Mouse (Mus musculus): ENCODE data around the gene Dcst1. TPM values are rescaled to one million over a fixed set of nuclear protein-coding genes. Genes with fewer than 3 reads are reported as not detected.

The Dcst1 gene
- polyA plus RNA-seq, 1 experiment, result 2.2 TPM

DNA sequence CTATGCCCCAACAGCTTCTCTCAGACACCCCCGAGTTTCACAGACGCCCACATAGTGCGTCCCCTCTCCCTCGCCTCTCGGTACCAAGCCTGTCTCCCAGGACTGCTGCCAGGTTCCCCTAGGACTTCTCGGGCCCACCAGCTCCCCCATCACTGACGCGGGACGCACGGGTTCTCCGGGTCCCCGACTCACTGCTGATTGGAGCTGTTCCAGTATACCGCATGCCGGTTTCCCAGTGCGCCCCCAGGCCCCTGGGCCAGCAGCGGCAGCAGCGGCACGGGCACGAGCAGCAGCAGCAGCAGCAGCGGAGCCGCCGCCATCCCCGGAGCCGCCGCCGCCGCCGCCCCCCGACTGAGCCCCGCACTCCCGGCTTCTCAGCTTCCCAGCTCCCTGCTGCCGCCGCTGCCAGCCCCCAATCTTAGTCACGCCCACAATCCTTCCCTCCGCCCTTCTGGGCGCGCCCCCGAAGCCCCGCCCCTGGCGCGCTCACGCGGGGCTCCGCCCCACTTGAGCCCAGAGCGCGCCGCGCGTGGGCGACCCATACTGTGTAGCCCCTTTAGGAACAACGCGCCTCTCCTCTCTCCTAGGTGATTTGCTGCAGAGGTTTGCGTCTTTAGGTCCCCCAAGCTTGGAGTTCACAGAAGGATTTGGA is 42.4 kb downstream of the Dcst1 start, which contains the start of gene Efna3:
Gene Efna3 (minus strand): TSS at position 452 of the 652 bp plus-strand sequence.
- DNase-seq, result peak; percentile 73
- Histone ChIP-seq H3K4me3 (ENCODE audit: insufficient read depth, low read depth, low read length) (peak within 1 kb of the TSS; percentile 56), H3K4me1 (ENCODE audit: control insufficient read depth, insufficient read depth, low read length) (peaks cover 15% of the 10 kb centered on the region), H3K27ac (ENCODE audit: insufficient read depth, low read depth, low read length) (no peak within 1 kb of the TSS), H3K27me3 (replicated peaks; ENCODE audit: control insufficient read depth, insufficient read depth, low read length) (peaks cover 7% of the 10 kb centered on the region), H3K36me3 (ENCODE audit: control insufficient read depth, insufficient read depth, low read length) (no peaks in the 10 kb centered on the region)
- 2% methylated on average over 47 of the region's 53 CpGs for WGBS
- TF ChIP-seq CTCF (conservative IDR thresholded peaks at IDR 0.05; ENCODE audit: insufficient read depth, insufficient read length, low read depth, low read length) (no peak), POLR2A (IDR thresholded peaks at IDR 0.05; ENCODE audit: low read depth, low read length) (no peak)

DNA sequence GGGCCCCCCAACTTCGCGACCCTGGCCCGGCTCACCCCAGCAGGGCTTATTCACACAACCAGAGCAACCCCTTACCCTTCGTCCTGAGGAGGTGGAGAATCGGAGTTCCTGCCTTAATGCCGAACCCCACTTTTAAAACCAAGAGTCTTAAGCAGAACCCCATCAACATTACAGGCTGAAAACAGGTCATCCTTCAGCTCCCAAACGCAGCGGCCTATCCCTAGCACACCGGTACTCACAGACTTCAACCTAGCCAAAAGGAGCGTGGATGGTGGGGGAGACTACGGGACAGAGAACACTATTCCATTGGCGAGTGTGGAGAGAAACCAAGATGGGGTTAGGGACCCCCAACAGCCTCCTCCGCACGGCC is 42.9 kb downstream of the Dcst1 start:
- Histone ChIP-seq H3K27ac (ENCODE audit: insufficient read depth, low read depth, low read length) (no peak overlapping the region), H3K27me3 (replicated peaks; ENCODE audit: control insufficient read depth, insufficient read depth, low read length) (peaks cover 7% of the 10 kb centered on the region)

DNA sequence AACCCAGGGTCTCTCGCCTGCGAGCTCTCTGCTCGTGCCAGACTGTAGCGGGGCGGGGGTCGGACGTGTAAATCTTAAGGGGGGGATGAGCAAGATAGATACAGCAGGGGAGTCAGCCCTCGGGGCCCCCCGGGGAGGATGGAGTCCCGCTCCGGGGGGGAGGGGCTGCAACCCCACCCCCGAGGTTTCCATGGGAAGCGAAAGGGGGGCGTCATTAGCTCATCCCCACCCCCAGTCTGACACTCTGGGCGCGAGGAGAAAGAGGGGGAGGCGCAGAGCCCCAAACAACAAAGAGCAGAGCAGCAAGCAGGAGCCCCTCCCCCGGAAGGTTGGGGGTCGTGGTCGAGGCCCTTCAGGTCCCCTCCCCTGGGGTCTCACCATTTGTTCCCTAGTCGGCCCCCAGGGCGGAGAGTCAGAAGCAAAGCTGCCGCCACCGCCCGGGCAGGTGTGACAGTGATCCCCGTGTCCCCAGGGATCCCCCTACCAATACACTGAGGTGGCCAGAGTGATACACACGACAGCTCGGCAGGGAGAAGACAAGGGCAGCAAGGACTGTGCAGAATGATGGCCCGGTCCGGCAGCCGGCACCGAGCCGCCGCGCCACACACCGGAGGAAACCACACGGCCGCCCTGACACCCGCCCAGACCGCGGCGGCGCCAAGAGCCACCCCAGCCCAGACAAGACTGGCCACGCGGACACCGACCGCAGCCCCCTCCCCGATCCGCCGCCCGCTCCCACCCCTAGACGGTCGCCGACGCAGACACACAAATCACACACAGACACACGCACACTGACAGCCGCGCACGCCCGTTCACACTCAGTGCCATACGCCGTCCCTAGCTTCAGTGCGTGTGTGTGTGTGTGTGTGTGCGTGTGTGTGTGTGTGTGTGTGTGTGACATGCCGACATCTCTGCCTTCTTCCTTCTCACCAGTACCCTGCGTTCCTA is 43.6 kb downstream of the Dcst1 start:
- Histone ChIP-seq H3K4me1 (ENCODE audit: control insufficient read depth, insufficient read depth, low read length) (peaks cover 15% of the 10 kb centered on the region), H3K36me3 (ENCODE audit: control insufficient read depth, insufficient read depth, low read length) (no peaks in the 10 kb centered on the region), H3K27ac (ENCODE audit: insufficient read depth, low read depth, low read length) (no peak overlapping the region), H3K27me3 (replicated peaks; ENCODE audit: control insufficient read depth, insufficient read depth, low read length) (peaks cover 7% of the 10 kb centered on the region), H3K4me3 (ENCODE audit: insufficient read depth, low read depth, low read length) (peak overlapping the region; percentile 41)
- DNase-seq, result no peak
- 2% methylated on average over 66 of the region's 66 CpGs for WGBS
- TF ChIP-seq CTCF (conservative IDR thresholded peaks at IDR 0.05; ENCODE audit: insufficient read depth, insufficient read length, low read depth, low read length), result no peak

More for the DNA sequence above, 42.9 kb downstream of the Dcst1 start:
- no peaks in the 10 kb centered on the region for H3K36me3 ChIP-seq (ENCODE audit: control insufficient read depth, insufficient read depth, low read length)
- 4% methylated on average over 14 of the region's 14 CpGs for WGBS
- H3K4me1 ChIP-seq (ENCODE audit: control insufficient read depth, insufficient read depth, low read length), result peaks cover 15% of the 10 kb centered on the region
- no peak for TF ChIP-seq POLR2A (IDR thresholded peaks at IDR 0.05; ENCODE audit: low read depth, low read length)
- TF ChIP-seq CTCF (conservative IDR thresholded peaks at IDR 0.05; ENCODE audit: insufficient read depth, insufficient read length, low read depth, low read length), result no peak
- no peak for DNase-seq
- peak overlapping the region; percentile 56 for H3K4me3 ChIP-seq (ENCODE audit: insufficient read depth, low read depth, low read length)

DNA sequence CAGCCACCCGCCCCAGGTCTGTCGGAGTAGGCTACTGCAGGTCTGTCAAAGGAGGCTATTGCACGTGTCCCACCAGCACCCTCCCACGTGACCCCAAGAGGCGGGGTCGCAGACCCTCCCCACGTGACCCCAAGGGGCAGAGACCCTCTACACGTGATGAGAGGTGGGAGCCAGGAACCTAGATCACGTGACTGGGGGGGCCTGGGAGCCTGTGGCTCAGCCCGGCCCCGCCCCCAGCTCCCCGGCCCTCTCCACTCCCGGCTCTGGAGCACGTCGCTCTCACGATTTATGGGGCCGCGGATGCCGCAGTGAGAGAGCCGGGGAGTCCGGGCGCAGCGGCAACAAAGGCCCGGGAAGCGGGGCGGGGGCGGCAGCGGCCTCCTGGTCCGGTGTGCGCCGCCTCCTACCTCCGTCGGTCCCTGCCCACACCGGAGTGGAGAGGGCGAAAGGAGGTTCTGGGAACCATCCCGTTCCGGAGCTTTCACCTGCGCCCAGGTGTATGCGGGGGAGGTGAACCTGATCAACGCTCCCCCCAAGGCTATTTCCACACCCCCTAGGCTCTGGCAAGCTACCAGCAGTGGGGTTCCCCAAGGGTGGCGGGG is 44.4 kb downstream of the Dcst1 start:
- peaks cover 15% of the 10 kb centered on the region for H3K4me1 ChIP-seq (ENCODE audit: control insufficient read depth, insufficient read depth, low read length)
- DNase-seq, result no peak

DNA sequence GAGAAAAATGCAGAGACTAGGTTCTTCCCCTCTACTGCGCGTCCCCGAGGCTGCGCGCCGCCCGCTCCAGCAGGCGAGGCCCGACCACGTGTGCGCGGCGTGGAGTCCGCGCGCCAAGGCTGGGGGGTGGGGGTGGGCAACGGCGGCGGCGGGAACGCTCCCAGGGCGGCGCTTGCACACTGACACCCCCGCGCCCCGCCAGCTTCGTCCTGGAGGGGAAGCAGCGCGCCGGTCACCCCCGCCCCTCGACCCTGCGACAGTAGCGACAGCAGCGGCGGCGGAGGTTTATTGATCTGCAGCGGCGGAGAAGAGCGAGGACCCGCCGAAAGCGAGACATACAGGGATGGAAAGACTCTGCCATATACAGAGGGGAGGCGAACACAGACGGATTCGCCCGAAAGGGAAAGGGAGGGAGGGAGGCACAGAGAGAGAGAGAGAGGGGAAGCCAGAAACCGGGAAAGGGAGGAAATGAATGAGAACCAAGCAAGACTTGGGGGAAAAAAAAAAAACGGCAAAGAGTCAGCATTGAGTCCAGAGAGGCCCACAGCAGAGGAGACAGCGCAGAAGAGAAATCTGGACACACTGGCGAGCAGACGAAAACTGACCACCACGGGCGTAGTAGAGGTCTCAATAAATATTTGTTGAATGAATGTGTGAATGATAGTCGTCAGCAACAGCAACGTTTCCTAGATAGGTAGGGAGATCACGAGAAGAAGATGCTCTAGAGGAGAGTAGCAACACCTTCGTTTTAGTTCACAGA is 45.3 kb downstream of the Dcst1 start:
- Histone ChIP-seq H3K27ac (ENCODE audit: insufficient read depth, low read depth, low read length) (no peak overlapping the region), H3K4me3 (ENCODE audit: insufficient read depth, low read depth, low read length) (no peak overlapping the region), H3K27me3 (replicated peaks; ENCODE audit: control insufficient read depth, insufficient read depth, low read length) (peaks cover 7% of the 10 kb centered on the region), H3K36me3 (ENCODE audit: control insufficient read depth, insufficient read depth, low read length) (no peaks in the 10 kb centered on the region), H3K4me1 (ENCODE audit: control insufficient read depth, insufficient read depth, low read length) (peaks cover 15% of the 10 kb centered on the region)
- 5% methylated on average over 58 of the region's 58 CpGs for WGBS
- no peak for TF ChIP-seq CTCF (conservative IDR thresholded peaks at IDR 0.05; ENCODE audit: insufficient read depth, insufficient read length, low read depth, low read length)
- no peak for TF ChIP-seq POLR2A (IDR thresholded peaks at IDR 0.05; ENCODE audit: low read depth, low read length)
- DNase-seq, result no peak

More for the DNA sequence above, 44.4 kb downstream of the Dcst1 start:
- Histone ChIP-seq H3K4me3 (ENCODE audit: insufficient read depth, low read depth, low read length) (peak overlapping the region; percentile 39), H3K27me3 (replicated peaks; ENCODE audit: control insufficient read depth, insufficient read depth, low read length) (peaks cover 7% of the 10 kb centered on the region), H3K36me3 (ENCODE audit: control insufficient read depth, insufficient read depth, low read length) (no peaks in the 10 kb centered on the region), H3K27ac (ENCODE audit: insufficient read depth, low read depth, low read length) (no peak overlapping the region)
- WGBS, result 1% methylated on average over 41 of the region's 41 CpGs
- no peak for TF ChIP-seq CTCF (conservative IDR thresholded peaks at IDR 0.05; ENCODE audit: insufficient read depth, insufficient read length, low read depth, low read length)

DNA sequence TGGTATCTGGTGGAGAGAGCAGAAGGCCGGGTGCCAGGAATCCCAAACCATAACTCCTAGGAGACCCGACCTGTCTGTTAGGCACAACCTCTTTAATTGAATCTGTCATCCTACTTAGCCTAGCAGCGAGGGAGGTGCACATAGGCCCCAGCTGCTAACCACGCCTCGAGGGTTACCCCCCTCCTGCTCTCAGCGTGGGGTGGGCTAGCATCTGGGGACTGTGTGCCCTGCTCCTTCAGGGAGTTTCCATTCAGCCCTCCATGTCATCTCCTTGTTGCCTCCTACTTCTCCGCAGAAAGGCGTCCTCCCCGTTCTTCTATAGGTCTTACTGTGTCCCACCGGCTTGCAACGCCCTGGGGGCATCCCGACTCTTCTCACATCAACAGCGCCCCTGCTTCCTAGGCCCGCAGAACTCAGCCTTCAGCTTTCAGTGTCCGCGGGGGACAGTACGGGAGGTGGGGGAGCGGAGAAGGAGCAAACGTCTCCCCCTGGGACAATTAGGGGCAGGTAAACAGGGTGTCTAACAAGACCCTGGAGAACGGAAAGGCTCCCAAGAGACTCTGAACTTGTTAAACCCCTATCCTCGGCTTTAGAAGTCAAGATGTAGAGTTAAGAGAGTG is 46.0 kb downstream of the Dcst1 start:
- DNase-seq, result no peak
- peaks cover 15% of the 10 kb centered on the region for H3K4me1 ChIP-seq (ENCODE audit: control insufficient read depth, insufficient read depth, low read length)
- no peak overlapping the region for H3K4me3 ChIP-seq (ENCODE audit: insufficient read depth, low read depth, low read length)
- no peak overlapping the region for H3K27ac ChIP-seq (ENCODE audit: insufficient read depth, low read depth, low read length)
- TF ChIP-seq CTCF (conservative IDR thresholded peaks at IDR 0.05; ENCODE audit: insufficient read depth, insufficient read length, low read depth, low read length) (no peak), POLR2A (IDR thresholded peaks at IDR 0.05; ENCODE audit: low read depth, low read length) (no peak)
- H3K36me3 ChIP-seq (ENCODE audit: control insufficient read depth, insufficient read depth, low read length), result no peaks in the 10 kb centered on the region
- peaks cover 7% of the 10 kb centered on the region for H3K27me3 ChIP-seq (replicated peaks; ENCODE audit: control insufficient read depth, insufficient read depth, low read length)
- WGBS, result 42% methylated on average over 21 of the region's 21 CpGs

Measured in kidney, adult 2 months (tissue).